Mouse (Mus musculus) left cerebral cortex, postnatal 36 days (tissue): ENCODE measurements around the gene Prss41. TPM values are rescaled to one million over a fixed set of nuclear protein-coding genes. Genes with fewer than 3 reads are reported as not detected.
A peak's percentile ranks its signal among the peaks of the same experiment; 100 is the strongest.

Experiments
- DNase-seq, 2 experiments: peaks; one replicate each; pipeline ENCODE4 v3.0.0; 2021 to 2022; ENCODE audit warnings: low spot score in 2 of 2, mixed read lengths in 1 of 2
- intact Hi-C: fragments of 180-260 bp; cut with DNase I; formaldehyde crosslinking; loops from one replicate; pipeline ENCODE4 v1.15.1; 2025
- total RNA-seq, 2 experiments: library from RNA; stranded (reverse); gene quantifications; 2 replicates each; pipeline ENCODE4 v1.2.3; 2021

Gene Prss41
- total RNA-seq, 2 experiments from 2014 or later: 1.5 to 1.6 TPM

DNA sequence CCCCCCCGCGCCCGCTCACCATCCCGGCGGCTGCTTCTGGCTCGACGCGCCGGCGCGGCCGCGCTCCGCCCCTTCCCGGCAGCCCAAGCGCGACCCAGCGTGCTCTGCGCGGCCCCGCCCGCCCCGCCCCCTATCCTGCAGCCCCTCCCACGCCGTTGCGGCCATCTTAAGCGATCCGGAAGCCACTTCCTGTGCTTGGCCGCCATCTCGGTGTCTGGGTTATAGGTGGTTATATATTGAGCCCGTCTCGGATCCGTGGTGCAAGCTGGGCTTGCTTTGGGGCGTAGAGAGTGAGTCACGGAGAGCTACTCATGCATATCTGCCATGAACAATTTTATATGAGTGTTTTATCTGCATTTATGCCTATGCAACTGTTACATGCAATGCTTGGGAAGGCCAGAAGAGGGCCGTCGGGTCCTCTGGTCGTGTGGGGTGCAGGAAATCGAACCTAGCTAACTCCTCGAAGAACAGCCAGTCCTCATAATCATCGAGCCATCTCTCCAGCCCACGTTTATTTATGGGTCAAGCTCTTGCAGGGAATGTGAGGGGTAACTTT is 14.8 kb downstream of the Prss41 start, which contains the start of gene Elob:
TSS of gene Elob (minus strand) at position 73 of the 556 bp plus-strand sequence.
- intact Hi-C loops: loop anchor here (2.0 kb wide), 1 partner anchor 26 kb away; no protein-coding TSS in a partner anchor
- DNase-seq: peak; percentile 89

DNA sequence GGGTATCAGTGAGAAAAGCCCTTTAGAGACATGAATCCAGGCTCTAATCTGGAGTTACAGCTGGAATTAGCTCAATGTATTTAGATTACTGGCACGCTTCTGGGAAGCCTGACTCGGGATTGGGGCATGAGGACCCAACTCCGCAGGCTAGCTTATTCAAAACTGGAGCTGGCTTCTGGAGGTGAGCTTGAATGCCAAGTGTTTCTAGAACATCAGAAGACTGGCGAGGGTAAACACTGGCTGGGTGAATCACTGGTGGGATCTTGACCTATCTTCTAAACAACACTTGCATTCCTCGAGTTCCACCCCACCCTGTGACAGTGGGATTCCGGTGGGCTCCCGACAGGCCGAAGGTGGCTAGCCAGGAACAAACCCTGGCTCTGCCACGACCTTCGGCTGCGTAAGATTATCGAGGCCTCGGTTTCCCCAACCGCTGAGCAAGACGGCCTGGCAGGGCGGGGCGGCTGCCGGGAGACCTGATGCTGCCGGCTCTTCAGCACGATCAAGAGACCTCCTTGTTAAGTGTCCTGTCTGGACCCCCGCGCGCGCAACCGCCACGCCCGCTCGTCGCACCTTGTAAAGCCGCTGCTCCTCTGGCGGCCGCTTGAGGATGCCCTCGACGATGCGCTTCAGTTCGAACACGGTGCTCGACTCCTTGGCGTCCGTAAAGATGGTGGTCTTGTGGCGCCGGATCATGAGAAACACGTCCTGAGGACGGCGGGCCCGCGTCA is 15.5 kb downstream of the Prss41 start:
- DNase-seq: peak in 1 of 2 experiments; percentile 74
- intact Hi-C loops: loop anchor here (2.0 kb wide), 1 partner anchor 26 kb away; no protein-coding TSS in a partner anchor

DNA sequence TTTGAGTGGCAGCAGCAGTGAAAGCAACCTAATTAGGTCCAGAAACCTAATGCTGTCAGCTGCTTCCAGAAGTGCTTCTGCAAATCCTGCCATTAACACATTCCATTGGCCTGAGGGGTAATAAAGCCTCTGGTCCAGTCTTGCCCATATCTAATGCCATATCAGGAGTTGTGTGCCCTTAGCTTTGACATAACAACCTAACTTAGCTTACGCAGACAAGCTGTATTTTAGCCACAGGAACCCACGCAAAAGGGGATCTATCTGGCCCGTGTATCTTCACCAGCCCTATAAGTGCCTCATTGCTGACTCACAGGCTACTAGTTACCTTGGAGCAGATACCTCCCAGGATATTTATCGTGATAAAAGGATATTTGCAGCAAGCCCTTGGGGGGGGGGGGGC is 18.4 kb downstream of the Prss41 start:
- no peak for DNase-seq
- intact Hi-C loops: no loop called here

DNA sequence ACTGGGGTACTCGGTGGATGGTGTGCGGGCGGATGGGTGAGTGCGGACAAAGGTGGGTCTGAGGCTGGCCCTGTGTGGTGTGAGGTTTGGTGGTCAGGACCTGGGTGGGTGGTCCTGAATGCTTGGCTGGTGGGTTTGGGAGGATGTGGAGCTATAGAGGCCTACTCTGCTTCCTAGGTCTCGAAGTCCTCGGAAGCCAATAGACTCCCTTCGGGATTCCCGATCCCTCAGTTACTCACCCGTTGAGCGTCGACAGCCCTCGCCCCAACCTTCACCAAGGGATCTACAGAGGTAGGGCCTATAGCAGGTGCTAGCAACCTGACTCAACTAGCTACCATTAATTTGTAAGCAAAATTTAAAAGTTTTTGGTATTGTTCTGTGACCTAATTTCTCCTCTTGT is 20.4 kb downstream of the Prss41 start:
- intact Hi-C loops: no loop called here
- no peak for DNase-seq

DNA sequence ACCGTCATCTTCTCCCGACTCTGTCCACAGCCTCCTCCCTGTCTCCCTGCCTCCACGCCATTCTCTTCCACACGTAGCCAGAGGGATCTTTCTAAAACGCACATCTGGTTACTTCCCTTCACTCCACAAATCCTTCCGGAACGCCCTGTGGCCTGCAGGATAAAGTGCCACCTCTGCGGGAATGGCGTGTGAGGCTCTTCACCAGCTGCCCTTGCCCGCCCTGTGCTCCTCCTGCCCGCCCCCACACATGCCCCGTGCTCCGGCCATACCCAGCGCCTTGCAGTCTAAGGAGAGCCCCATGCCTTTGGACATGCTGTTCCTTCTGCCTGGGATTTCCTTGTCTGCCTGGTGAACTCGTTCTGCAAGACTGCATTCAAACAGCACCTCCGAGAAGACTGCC is 21.0 kb downstream of the Prss41 start:
- DNase-seq: no peak
- intact Hi-C loops: no loop called here

DNA sequence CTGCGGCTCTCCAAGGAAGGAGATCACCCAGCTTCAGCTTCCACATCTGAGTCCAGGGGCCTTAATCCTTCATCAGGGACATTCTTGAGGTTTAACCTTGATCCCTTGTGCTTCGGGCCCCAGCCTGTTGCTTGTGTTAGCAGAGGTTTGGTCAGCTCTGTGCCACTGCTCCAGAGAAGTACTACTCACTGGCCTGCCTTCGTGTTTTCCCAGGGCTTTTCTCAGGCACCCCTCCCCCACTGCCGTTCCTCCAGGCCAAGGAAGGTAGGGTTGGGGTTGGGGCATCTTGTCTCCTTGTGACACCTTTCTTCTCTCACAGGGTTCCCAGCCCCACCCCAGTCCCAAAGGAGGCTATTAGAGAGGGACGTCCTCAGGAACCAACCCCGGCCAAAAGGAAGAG is 21.9 kb downstream of the Prss41 start:
- intact Hi-C loops: no loop called here

DNA sequence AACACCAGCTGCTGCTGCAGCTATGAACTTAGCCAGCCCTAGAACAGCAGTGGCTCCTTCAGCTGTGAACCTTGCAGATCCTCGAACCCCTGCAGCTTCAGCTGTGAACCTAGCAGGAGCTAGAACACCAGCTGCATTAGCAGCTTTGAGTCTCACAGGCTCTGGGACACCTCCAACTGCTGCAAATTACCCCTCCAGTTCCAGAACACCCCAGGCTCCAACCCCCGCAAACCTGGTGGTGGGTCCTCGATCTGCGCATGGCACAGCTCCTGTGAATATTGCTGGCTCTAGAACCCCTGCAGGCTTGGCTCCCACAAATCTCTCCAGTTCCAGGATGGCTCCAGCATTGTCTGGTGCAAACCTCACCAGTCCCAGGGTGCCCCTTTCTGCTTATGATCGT is 23.2 kb downstream of the Prss41 start:
- intact Hi-C loops: no loop called here
- no peak for DNase-seq

More for the DNA sequence above, 21.9 kb downstream of the Prss41 start:
- DNase-seq: no peak

DNA sequence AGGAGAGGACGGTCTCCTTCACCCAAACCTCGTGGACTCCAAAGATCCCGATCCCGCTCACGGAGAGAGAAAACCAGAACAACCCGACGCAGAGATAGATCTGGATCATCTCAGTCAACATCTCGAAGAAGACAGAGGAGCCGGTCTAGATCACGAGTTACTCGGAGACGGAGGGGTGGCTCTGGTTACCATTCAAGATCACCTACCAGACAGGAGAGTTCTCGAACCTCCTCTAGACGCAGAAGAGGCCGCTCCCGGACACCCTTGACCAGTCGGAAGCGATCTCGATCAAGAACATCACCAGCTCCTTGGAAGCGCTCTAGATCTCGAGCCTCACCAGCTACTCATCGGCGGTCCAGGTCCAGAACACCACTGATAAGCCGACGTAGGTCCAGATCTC is 24.7 kb downstream of the Prss41 start:
- intact Hi-C loops: no loop called here
- no peak for DNase-seq

DNA sequence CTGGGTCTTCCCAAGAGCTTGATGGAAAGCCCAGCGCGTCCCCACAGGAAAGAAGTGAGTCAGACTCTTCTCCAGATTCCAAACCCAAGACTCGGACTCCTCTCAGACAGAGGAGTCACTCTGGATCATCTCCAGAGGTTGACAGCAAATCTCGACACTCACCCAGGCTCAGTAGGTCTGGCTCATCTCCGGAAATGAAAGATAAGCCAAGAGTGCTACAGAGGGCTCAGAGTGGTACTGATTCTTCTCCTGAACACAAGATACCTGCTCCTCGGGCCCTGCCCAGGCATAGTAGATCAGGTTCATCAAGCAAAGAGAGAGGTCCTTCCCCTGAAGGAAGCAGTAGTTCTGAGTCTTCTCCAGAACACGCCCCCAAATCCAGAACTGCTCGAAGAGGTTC is 25.4 kb downstream of the Prss41 start:
- DNase-seq: no peak
- intact Hi-C loops: no loop called here

DNA sequence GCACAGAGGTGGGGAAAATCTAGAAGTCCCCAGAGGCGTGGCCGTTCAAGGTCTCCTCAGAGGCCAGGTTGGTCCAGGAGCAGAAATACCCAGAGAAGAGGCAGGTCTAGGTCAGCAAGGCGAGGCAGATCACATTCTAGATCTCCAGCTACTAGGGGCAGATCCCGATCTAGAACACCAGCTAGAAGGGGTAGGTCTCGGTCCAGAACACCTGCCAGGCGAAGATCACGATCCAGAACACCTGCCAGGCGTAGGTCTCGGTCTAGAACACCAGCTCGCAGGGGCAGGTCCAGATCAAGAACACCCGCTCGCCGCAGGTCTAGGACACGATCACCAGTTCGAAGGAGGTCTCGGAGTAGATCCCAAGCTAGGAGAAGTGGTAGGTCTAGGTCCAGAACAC is 28.3 kb downstream of the Prss41 start:
- no peak for DNase-seq
- intact Hi-C loops: no loop called here

DNA sequence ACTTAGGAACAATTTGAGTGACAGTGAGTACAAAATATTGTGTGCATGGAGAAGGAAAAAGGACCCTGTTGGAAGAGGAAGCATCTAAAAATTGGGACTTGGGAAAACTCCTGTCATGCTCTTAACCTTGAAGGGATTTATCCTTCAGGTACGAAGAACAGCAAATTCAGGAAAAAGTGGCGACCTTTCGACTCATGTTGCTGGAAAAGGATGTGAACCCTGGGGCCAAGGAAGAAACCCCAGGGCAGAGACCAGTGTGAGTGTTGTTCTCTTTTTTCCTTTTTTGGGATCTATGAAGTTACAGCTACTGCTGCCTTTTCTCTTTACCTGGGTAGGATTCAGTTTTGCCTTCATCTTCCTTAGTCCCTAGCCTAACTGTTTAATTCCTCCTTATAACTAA is 36.1 kb downstream of the Prss41 start:
- no peak for DNase-seq
- intact Hi-C loops: no loop called here

DNA sequence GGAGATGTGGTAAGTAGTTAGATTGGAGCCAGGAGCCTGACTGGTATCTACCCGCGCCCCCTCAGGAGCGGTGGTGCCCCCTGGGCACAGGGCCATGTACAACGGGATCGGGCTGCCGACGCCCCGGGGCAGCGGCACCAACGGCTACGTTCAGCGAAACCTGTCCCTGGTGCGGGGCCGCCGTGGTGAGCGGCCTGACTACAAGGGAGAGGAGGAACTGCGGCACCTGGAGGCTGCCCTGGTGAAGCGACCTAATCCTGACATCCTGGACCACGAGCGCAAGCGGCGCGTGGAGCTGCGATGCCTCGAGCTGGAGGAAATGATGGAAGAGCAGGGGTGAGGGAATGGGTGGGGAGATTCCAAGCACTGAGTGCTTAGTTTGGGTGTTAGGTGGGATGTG is 37.1 kb downstream of the Prss41 start:
- DNase-seq: no peak
- intact Hi-C loops: no loop called here

DNA sequence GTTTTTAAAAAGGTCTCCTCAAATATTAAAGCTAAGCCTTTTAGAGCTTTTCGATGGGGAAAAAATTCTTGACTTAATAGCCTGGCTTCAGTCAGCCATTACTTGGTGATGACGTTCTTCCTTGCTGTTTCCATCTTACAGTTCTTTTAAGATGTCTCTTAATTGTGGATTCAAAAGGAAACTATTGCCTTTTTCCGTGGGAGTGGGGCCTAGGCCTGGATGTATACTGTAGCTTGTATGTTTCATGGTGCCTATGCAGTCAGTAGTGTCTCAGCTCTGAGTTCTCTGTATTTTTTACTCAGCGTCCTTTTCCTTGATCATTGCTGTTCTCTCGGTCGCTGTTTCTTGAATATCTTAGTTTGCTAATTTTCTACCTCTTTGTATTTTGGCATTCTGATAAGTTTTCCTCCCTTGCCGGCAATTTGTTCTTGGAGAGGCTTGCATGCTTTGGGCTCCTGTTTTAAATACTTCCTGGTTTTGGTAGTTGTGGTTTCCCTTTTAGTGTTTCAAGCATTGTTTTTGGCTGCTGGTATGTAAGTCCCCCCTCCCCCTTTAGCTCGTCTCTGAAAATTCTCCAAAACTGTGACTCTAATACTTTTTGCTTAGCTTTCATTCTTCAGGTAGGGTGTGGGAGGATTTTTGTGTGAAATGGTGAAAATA is 39.4 kb downstream of the Prss41 start:
- intact Hi-C loops: loop anchor here (1.0 kb wide), 1 partner anchor 33 kb away; the partner anchor contains the start of gene Flywch1
- DNase-seq: no peak

DNA sequence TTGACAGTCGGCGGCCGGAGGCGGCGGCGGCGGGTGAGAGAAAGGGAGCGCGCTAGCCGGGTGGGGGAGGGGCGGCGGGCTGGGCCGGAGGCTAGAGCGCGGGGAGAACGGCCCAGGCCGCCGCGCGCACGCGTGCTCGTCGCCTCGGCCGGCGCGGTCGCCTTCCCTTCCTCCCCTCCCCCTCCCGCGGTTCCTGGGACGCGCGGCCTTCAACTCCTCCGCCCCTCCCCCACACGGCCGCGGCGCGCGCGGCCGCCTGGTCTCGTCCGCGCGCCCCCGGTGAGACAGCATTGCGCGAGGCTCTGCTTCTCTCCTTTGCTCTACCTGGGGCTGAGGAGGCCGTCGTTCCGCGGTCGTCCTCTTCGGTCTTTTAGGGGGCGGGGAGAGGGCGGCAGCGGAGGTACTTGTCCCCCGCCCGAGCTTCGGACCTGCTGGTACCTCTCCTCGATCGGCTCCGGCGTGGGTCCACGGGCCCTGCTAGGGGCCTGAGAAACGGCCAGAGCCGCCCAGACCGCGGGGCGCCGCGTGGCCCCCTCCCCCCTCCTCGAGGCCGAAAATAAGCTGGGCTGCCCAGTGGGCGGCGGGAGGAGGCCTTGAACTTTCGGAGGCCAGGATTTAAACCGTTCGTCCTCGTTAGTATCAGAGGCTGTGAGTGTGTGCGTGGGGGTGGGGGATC is 40.5 kb downstream of the Prss41 start:
- DNase-seq: peak in 1 of 2 experiments; percentile 65
- intact Hi-C loops: loop anchor here (1.0 to 2.0 kb wide), 2 partner anchors 25 to 32 kb away; partner anchors contain the start of genes Elob and Flywch1

DNA sequence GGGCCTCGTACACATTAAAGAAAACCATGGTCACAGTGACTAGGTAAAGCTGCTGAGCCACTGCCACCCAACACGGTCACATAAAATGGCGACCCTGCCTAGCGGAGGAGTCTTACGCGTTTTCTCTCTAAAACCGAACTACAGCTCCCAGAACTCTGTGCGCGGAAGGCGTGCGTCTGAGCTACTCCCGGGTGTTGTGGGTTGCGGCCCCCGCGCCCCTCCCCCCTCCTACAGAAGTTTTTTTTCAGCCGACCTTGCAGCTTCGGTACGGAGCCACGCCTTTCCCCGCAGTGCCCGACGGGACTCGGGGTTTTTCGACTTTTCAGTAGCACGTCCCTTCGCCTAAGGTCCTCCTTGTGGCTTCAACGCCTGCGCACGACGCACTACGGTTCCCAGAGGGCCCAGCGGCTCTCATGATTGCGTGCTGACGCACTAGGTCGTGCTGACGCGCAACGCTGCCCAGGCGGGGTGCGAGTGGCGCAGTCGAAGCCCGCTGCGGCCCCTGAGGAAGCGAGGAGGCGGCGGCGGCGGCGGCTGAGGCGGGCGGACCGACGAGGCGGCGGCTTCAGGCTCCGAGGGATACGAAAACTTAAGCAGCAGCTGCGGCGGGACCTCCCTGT is 41.1 kb downstream of the Prss41 start:
- intact Hi-C loops: loop anchor here (1.0 to 2.0 kb wide), 2 partner anchors 13 to 26 kb away; partner anchors contain the start of genes Elob and Srrm2
- peak; percentile 99 for DNase-seq

DNA sequence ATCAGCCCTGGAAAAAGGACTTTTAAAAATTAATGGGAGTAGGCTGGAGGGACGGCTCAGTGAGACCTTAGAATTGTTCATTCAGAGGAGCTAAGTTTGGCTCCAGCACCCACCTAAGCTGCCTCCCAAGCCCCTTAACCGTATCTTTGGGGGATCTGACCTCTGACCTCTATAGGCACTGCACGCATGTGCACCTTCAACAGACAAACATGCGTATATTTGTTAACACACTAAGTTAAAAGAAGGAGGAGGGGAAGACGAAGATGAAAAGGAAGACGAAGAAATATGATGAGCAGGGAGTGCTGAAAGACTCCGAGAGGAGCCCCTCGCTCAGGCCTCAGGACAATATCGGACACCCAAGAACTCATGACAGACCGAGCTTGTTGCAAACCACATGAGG is 42.3 kb downstream of the Prss41 start:
- DNase-seq: no peak
- intact Hi-C loops: loop anchor here (1.0 to 2.0 kb wide), 2 partner anchors 11 to 27 kb away; partner anchors contain the start of genes Elob and Srrm2

DNA sequence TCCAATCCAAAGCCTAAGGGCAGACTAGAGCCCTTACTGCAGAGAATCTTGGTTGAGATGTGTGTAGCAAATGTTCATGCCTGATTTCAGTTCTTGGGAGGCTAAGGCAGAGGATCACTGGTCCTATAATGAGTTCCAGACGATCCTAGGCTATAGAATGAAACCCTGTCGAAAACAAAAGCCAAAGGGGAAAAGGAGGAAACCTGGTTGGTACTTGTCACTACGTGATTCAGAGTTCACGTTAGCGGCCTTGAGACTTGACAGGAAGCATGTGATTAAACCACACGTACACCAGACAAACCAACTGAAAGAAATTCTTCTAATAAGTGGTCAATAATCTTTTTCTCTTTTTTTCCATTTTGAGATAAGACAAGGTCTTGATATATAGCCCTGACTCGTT is 46.7 kb downstream of the Prss41 start:
- intact Hi-C loops: no loop called here
- no peak for DNase-seq

DNA sequence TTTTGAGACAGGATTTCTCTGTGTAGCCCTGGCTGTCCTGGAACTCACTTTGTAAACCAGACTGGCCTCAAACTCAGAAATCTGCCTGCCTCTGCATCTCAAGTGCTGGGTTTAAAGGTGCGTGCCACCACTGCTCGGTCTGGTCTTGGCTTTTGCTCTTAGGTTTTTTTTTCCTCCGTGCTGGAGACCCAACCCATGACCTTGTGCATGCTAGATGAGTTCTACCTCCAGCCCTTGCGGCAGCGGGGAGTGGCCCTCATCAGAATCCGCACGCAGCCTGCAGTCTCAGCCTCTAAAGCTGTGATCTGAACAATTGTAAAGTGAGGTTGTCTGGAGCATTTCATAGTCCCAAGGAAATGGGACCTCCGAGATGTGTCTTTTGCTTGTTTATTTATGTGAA is 48.6 kb downstream of the Prss41 start:
- intact Hi-C loops: no loop called here
- DNase-seq: no peak

DNA sequence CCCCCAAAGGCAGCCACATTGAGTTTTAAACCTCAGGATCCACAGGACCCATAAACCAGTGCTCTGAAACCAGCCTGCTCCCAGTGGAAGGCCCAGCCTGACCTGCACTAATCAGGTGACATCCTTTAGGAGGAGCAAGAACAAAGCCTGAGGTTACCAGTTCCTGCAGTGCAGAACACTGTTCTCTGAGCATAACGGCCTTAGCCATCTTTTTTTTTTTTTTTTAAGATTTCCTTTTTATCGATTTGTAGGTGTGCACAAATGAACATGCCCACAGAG is 53.0 kb downstream of the Prss41 start:
- intact Hi-C loops: no loop called here
- DNase-seq: no peak
